Mouse (Mus musculus): ENCODE data around the gene Gins1. TPM values are rescaled to one million over a fixed set of nuclear protein-coding genes. Genes with fewer than 3 reads are reported as not detected.

Gins1 gene
- polyA plus RNA-seq (2014; fragmentation: Illumina TruSeq; extraction: RNeasy Lipid Tissue Mini Kit (QIAGEN cat#74804)) = 20.1 TPM

DNA sequence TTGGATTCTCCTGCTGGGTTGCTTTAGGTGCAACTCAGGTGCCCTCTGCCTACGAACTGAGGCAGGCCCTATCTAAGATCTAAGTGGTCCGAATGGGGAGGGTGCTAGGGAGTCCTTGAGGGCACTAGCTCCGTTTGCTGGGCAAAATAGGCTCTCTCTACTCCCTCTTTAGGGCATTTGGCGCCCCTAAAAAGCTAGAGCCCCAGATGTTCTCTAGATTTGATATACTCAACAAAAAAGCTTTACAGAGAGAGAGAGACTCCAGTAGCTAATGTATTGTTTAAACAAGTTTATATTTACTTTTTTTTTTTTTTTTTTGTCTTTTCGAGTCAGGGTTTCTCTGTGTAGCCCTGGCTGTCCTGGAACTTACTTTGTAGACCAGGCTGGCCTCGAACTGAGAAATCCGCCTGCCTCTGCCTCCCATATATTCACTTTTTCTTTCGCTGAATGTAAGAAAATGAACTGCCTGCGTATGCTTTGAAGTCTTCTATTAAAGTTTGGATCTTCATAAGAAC lies at the start of gene Gins1:
Gene Gins1, plus strand, starts transcription at position 465 of the 515 bp plus-strand sequence.

DNA sequence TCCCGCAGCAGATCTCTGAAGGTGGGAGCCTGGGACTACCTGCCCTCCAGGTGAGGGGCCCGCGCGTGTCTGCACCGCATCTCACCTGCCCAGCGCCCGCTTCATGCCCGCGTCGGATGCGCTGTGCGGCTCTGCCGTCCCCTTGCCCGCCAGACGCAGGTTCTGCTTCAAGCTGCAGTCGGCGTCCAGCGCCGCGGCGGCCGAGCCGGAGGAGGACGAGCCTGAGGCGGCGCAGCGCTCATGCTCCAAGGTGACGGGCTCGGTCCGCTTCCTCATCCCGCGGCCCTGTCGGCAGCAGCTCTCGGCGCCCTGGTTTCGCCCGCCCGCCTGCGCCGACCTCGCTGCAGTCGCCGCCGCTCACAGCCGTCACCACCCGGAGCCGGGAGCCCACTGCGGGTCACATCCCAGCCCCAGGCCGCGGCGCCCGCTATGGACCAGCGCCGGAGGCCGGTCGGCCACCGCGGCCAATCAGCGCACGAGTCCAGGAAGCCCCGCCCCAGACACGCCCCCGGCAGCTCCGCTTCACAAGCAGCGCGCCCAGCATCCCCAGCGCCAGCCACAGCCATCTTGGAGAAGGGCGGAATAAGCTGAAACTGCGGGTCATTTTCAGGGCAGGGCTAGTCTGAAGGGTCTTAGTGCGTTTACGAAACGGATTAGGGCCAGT lies 796 bp upstream of the Gins1 start, which contains the start of gene Abhd12:
Gene Abhd12, minus strand, starts transcription at position 470 of the 664 bp plus-strand sequence.

Other genes starting within 250 kb of the Gins1 start
- gene Acss1, start 236.9 kb upstream of the Gins1 start, polyA plus RNA-seq (2014; fragmentation: Illumina TruSeq; extraction: RNeasy Lipid Tissue Mini Kit (QIAGEN cat#74804)) = 10.3 TPM
- not detected for gene Vsx1, start 216.0 kb upstream of the Gins1 start, polyA plus RNA-seq (2014; fragmentation: Illumina TruSeq; extraction: RNeasy Lipid Tissue Mini Kit (QIAGEN cat#74804))
- 1.8 TPM for gene Entpd6, start 156.4 kb upstream of the Gins1 start, polyA plus RNA-seq (2014; fragmentation: Illumina TruSeq; extraction: RNeasy Lipid Tissue Mini Kit (QIAGEN cat#74804))
- 23.2 TPM for gene Pygb, start 118.7 kb upstream of the Gins1 start, polyA plus RNA-seq (2014; fragmentation: Illumina TruSeq; extraction: RNeasy Lipid Tissue Mini Kit (QIAGEN cat#74804))
- 136 TPM for gene Abhd12, start 659 bp upstream of the Gins1 start, polyA plus RNA-seq (2014; fragmentation: Illumina TruSeq; extraction: RNeasy Lipid Tissue Mini Kit (QIAGEN cat#74804))
- gene Ninl, start 134.0 kb downstream of the Gins1 start, polyA plus RNA-seq (2014; fragmentation: Illumina TruSeq; extraction: RNeasy Lipid Tissue Mini Kit (QIAGEN cat#74804)) = 7.6 TPM
- 34.2 TPM for gene Nanp, start 134.0 kb downstream of the Gins1 start, polyA plus RNA-seq (2014; fragmentation: Illumina TruSeq; extraction: RNeasy Lipid Tissue Mini Kit (QIAGEN cat#74804))
- gene Gm14151, start 186.9 kb downstream of the Gins1 start, polyA plus RNA-seq (2014; fragmentation: Illumina TruSeq; extraction: RNeasy Lipid Tissue Mini Kit (QIAGEN cat#74804)) = not detected
- gene Gm14147, start 192.8 kb downstream of the Gins1 start, polyA plus RNA-seq (2014; fragmentation: Illumina TruSeq; extraction: RNeasy Lipid Tissue Mini Kit (QIAGEN cat#74804)) = not detected

All from ovary, adult 10 weeks (tissue).